Mouse (Mus musculus) liver, embryonic 15.5 days (tissue): Measurements from ENCODE around the gene Zfp72. TPM values are rescaled to one million over a fixed set of nuclear protein-coding genes. Genes with fewer than 3 reads are reported as not detected.
A peak's percentile ranks its signal among the peaks of the same experiment; 100 is the strongest.

Experiments
- ATAC-seq: fragments of 200-750 bp; cut with Nextera tagmentation; 2 replicates; pipeline ENCODE4 v1.8.0; 2017; ENCODE audit warnings: moderate number of reproducible peaks, mild to moderate bottlenecking, moderate library complexity; ENCODE audit not compliant: insufficient read depth
- H3K27ac ChIP-seq: fragments of 300-500 bp; sonication (generic); replicated peaks from 2 replicates; pipeline ENCODE4 v1.5.1; 2015; ENCODE audit warnings: mild to moderate bottlenecking, inconsistent platforms
- H3K27me3 ChIP-seq: fragments of 300-500 bp; sonication (generic); 2 replicates; pipeline ENCODE4 v1.6.1; 2015; ENCODE audit warnings: mild to moderate bottlenecking, inconsistent platforms
- H3K36me3 ChIP-seq: fragments of 300-500 bp; sonication (generic); replicated peaks from 2 replicates; pipeline ENCODE4 v1.6.1; 2015; ENCODE audit warnings: moderate library complexity, mild to moderate bottlenecking, inconsistent platforms
- H3K4me1 ChIP-seq: fragments of 300-500 bp; sonication (generic); replicated peaks from 2 replicates; pipeline ENCODE4 v1.6.1; 2015; ENCODE audit warnings: inconsistent platforms
- H3K4me2 ChIP-seq: fragments of 300-500 bp; sonication (generic); 2 replicates; pipeline ENCODE4 v1.6.1; 2015; ENCODE audit warnings: moderate library complexity, mild to moderate bottlenecking, inconsistent platforms
- H3K4me3 ChIP-seq: fragments of 300-500 bp; sonication (generic); replicated peaks from 2 replicates; pipeline ENCODE4 v1.5.1; 2015; ENCODE audit warnings: mild to moderate bottlenecking, inconsistent platforms
- H3K9ac ChIP-seq: fragments of 300-500 bp; sonication (generic); 2 replicates; pipeline ENCODE4 v1.6.1; 2015; ENCODE audit warnings: moderate library complexity, mild to moderate bottlenecking, inconsistent platforms
- H3K9me3 ChIP-seq: fragments of 300-500 bp; sonication (generic); replicated peaks from 2 replicates; pipeline ENCODE4 v1.6.1; 2016; ENCODE audit warnings: inconsistent platforms
- WGBS: fragments of 180-500 bp; shearing (Covaris S2); methylation state at CpG from one replicate; pipeline ENCODE4 v1.1.7; 2015; ENCODE audit warnings: mixed read lengths; ENCODE audit not compliant: insufficient replicate concordance; 5-methylcytosine and 5-hydroxymethylcytosine counted together
- polyA plus RNA-seq: library from polyadenylated mRNA; unstranded; fragments of >200 nt; fragmentation: Nextera tagmentation; extraction: Ambion mirVana; gene quantifications from 2 replicates; pipeline ENCODE4 v1.2.1, GENCODE M21; 2015

The Zfp72 gene
- 0.79 and 0.85 TPM in 2 replicates for polyA plus RNA-seq

- WGBS, result 1% methylated on average over 14 of the region's 14 CpGs
- Histone ChIP-seq H3K4me1 (no peaks in the 10 kb centered on the region), H3K4me3 (peak within 1 kb of the TSS; percentile 60), H3K9me3 (no peaks in the 10 kb centered on the region), H3K27ac (no peak within 1 kb of the TSS), H3K36me3 (no peaks in the 10 kb centered on the region), H3K9ac (peak within 1 kb of the TSS; percentile 48; the same call in 1 of the 2 replicates), H3K4me2 (peak within 1 kb of the TSS; percentile 55), H3K27me3 (no peaks in the 10 kb centered on the region)
- no peak for ATAC-seq
These were observed at the start of gene Zfp72 for GRCm38 (mm10) chr13:74390371-74390990. Gene Zfp72, minus strand, starts transcription at chr13:74390836.

- Histone ChIP-seq H3K9ac (no peak overlapping the region), H3K4me3 (no peak overlapping the region), H3K9me3 (peaks cover 3% of the 10 kb centered on the region; the same call in 1 of the 2 replicates), H3K36me3 (no peaks in the 10 kb centered on the region), H3K27me3 (no peaks in the 10 kb centered on the region), H3K4me1 (no peaks in the 10 kb centered on the region), H3K4me2 (no peak overlapping the region), H3K27ac (no peak overlapping the region)
- no peak for ATAC-seq
- 24% methylated on average over 19 of the region's 19 CpGs for WGBS
These were observed 49.3 kb upstream of the Zfp72 start for GRCm38 (mm10) chr13:74439895-74440294.

- H3K9me3 ChIP-seq, result no peaks in the 10 kb centered on the region
- no peak for ATAC-seq
- no peak within 1 kb of the TSS for H3K9ac ChIP-seq
- H3K4me1 ChIP-seq, result no peaks in the 10 kb centered on the region
- H3K4me3 ChIP-seq, result no peak within 1 kb of the TSS
- peak within 1 kb of the TSS; percentile 29; the same call in 1 of the 2 replicates for H3K4me2 ChIP-seq
- no peaks in the 10 kb centered on the region for H3K36me3 ChIP-seq
- no peaks in the 10 kb centered on the region for H3K27me3 ChIP-seq
- 16% methylated on average over 11 of the region's 11 CpGs for WGBS
- no peak within 1 kb of the TSS for H3K27ac ChIP-seq
These were observed 8.7 kb upstream of the Zfp72 start, which contains the start of gene Ftl1-ps1 for GRCm38 (mm10) chr13:74399298-74399839. Gene Ftl1-ps1, plus strand, starts transcription at chr13:74399694.

- H3K27me3 ChIP-seq, result no peaks in the 10 kb centered on the region
- 55% methylated on average over 2 of the region's 2 CpGs for WGBS
- no peak overlapping the region for H3K9ac ChIP-seq
- H3K4me1 ChIP-seq, result no peaks in the 10 kb centered on the region
- no peak for ATAC-seq
- H3K4me2 ChIP-seq, result no peak overlapping the region
- no peak overlapping the region for H3K27ac ChIP-seq
- no peaks in the 10 kb centered on the region for H3K36me3 ChIP-seq
- H3K4me3 ChIP-seq, result no peak overlapping the region
- H3K9me3 ChIP-seq, result no peaks in the 10 kb centered on the region
These were observed 520 bp upstream of the Zfp72 start for GRCm38 (mm10) chr13:74391156-74391555.

GRCm38 (mm10) chr13:74389730-74390129 is 906 bp downstream of the Zfp72 start:
- no peaks in the 10 kb centered on the region for H3K4me1 ChIP-seq
- no peaks in the 10 kb centered on the region for H3K27me3 ChIP-seq
- H3K4me2 ChIP-seq, result peak overlapping the region; percentile 55
- no peaks in the 10 kb centered on the region for H3K36me3 ChIP-seq
- 50% methylated on average over 6 of the region's 6 CpGs for WGBS
- ATAC-seq, result no peak
- H3K4me3 ChIP-seq, result peak overlapping the region; percentile 60
- no peak overlapping the region for H3K27ac ChIP-seq
- H3K9me3 ChIP-seq, result no peaks in the 10 kb centered on the region
- H3K9ac ChIP-seq, result no peak overlapping the region

- no peaks in the 10 kb centered on the region for H3K27me3 ChIP-seq
- H3K4me1 ChIP-seq, result no peaks in the 10 kb centered on the region
- WGBS, result 59% methylated on average over 3 of the region's 3 CpGs
- H3K9me3 ChIP-seq, result no peaks in the 10 kb centered on the region
- H3K4me3 ChIP-seq, result no peak overlapping the region
- H3K9ac ChIP-seq, result no peak overlapping the region
- H3K36me3 ChIP-seq, result no peaks in the 10 kb centered on the region
- no peak overlapping the region for H3K27ac ChIP-seq
- ATAC-seq, result no peak
- H3K4me2 ChIP-seq, result no peak overlapping the region
These were observed 8.3 kb downstream of the Zfp72 start for GRCm38 (mm10) chr13:74382289-74382688.

GRCm38 (mm10) chr13:74381533-74382276 is 8.9 kb downstream of the Zfp72 start:
- no peaks in the 10 kb centered on the region for H3K36me3 ChIP-seq
- no peak overlapping the region for H3K4me2 ChIP-seq
- no peaks in the 10 kb centered on the region for H3K27me3 ChIP-seq
- no peak overlapping the region for H3K4me3 ChIP-seq
- no peak overlapping the region for H3K27ac ChIP-seq
- no peak overlapping the region for H3K9ac ChIP-seq
- no peaks in the 10 kb centered on the region for H3K9me3 ChIP-seq
- ATAC-seq, result no peak
- no peaks in the 10 kb centered on the region for H3K4me1 ChIP-seq
- WGBS, result 63% methylated on average over 10 of the region's 10 CpGs

- Histone ChIP-seq H3K36me3 (peaks cover 23% of the 10 kb centered on the region), H3K4me1 (0 out of 2 replicates have a peak, but pooled peaks cover 6% of the 10 kb centered on the region), H3K9ac (no peak within 1 kb of the TSS), H3K27me3 (no peaks in the 10 kb centered on the region), H3K27ac (no peak within 1 kb of the TSS), H3K9me3 (no peaks in the 10 kb centered on the region), H3K4me2 (no peak within 1 kb of the TSS), H3K4me3 (no peak within 1 kb of the TSS)
- 64% methylated on average over 8 of the region's 8 CpGs for WGBS
- ATAC-seq, result 0 out of 2 replicates have a peak, but pooled peaks have one; percentile 25
These were observed 26.8 kb downstream of the Zfp72 start, which contains the start of gene Lrrc14b for GRCm38 (mm10) chr13:74363859-74364235. Gene Lrrc14b, minus strand, starts transcription at chr13:74364005.

- Histone ChIP-seq H3K9me3 (no peaks in the 10 kb centered on the region), H3K9ac (no peak overlapping the region), H3K27ac (no peak overlapping the region), H3K4me2 (no peak overlapping the region), H3K27me3 (no peaks in the 10 kb centered on the region), H3K4me1 (0 out of 2 replicates have a peak, but pooled peaks cover 6% of the 10 kb centered on the region), H3K4me3 (no peak overlapping the region), H3K36me3 (peaks cover 29% of the 10 kb centered on the region)
- WGBS, result 73% methylated on average over 13 of the region's 13 CpGs
- ATAC-seq, result no peak
These were observed 27.3 kb downstream of the Zfp72 start for GRCm38 (mm10) chr13:74363176-74363858.

GRCm38 (mm10) chr13:74362218-74362617 is 28.4 kb downstream of the Zfp72 start:
- Histone ChIP-seq H3K27ac (no peak overlapping the region), H3K27me3 (no peaks in the 10 kb centered on the region), H3K36me3 (peaks cover 38% of the 10 kb centered on the region), H3K4me3 (no peak overlapping the region), H3K9ac (no peak overlapping the region), H3K4me1 (0 out of 2 replicates have a peak, but pooled peaks cover 6% of the 10 kb centered on the region), H3K9me3 (no peaks in the 10 kb centered on the region), H3K4me2 (no peak overlapping the region)
- no peak for ATAC-seq
- 57% methylated on average over 2 of the region's 2 CpGs for WGBS

- H3K36me3 ChIP-seq, result peaks cover 75% of the 10 kb centered on the region
- no peak overlapping the region for H3K9ac ChIP-seq
- no peak for ATAC-seq
- H3K4me1 ChIP-seq, result no peaks in the 10 kb centered on the region
- no peak overlapping the region for H3K27ac ChIP-seq
- no peak overlapping the region for H3K4me2 ChIP-seq
- no peaks in the 10 kb centered on the region for H3K9me3 ChIP-seq
- 88% methylated on average over 13 of the region's 13 CpGs for WGBS
- H3K27me3 ChIP-seq, result no peaks in the 10 kb centered on the region
- H3K4me3 ChIP-seq, result no peak overlapping the region
These were observed 34.1 kb downstream of the Zfp72 start for GRCm38 (mm10) chr13:74356491-74356890.
